Mouse (Mus musculus): Measurements from ENCODE around the gene Tsnaxip1.

The Tsnaxip1 gene

DNA sequence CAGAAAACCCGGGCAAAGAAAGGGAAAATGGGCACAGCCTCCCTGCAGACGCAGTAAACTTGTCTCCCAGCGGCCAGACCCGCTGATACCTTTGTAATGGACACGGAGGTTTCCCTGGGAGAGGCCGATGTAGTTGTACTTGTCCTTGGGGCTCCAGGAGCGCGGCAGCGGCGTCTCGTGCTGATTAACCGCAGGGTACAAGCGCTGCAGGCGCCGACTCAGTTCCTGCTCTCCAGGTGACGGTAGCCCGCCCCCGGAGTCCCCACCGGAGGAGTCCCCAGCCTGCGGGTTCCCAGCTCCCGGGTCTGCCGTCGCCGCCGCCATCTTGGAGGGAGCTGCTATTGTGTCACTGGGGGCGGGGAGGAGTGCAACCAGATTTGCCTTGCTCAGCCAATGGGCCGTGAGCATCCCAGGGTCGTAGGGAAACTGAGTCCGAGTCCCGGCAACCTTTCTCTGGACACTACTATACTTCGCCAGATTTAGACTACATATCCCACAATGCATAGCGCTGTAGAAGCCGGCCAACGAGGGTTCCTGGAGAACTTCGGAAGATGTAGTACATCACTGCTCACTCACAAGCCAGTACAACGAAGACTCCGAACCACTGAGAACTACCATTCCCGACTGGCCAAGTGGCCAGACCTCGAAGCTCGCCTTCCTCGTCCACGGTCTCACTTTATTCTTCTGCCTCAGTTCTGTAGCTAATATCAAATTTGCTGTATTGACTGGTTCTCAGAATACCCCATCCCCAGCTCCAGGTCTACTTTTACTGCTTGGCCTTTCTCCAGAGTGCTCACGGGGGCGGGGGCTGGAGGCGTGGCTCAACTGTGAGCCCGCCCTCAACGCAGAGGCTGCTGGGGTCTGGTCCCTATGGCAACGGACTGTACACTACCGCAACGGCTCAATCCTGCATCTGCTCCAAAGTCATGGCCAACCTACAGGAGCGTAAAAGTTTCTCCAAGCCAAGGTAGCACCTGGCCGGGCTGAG lies at the start of gene Tsnaxip1, which contains the start of gene Ranbp10:
Gene Tsnaxip1, plus strand, starts transcription at position 871 of the 988 bp plus-strand sequence.
Gene Ranbp10, minus strand, starts transcription at position 490 of the 988 bp plus-strand sequence.
- in situ Hi-C loops (cut with MboI, MseI): no loop called here

- in situ Hi-C loops (cut with MboI, MseI): no loop called here
Measured at GRCm38 (mm10) chr8:105777833-105778232, 49.7 kb upstream of the Tsnaxip1 start.

DNA sequence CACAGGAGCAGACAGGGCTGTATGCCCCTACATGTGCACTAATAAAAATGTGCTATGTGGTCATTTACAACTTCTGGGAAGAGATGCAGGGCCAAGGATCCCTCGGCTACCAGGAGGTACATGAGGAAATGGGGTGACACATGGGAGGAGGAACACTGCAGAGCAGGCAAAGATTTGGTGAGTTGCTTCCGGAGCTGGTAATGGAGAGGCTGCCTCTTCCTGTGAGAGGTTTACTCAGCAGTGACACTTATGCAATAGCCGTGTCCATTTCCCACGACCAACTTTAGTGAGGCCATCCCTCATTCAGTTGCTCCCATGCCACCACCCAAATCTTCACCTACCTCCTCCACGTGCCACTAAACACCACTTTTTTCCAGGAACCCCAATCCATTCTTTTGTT lies 47.2 kb upstream of the Tsnaxip1 start:
- in situ Hi-C loops (cut with MboI, MseI): loop anchor here in 1 of 2 experiments (5.0 kb wide), 2 partner anchors 68 to 178 kb away; no protein-coding TSS in a partner anchor

GRCm38 (mm10) chr8:105788241-105788640 lies 39.3 kb upstream of the Tsnaxip1 start:
- in situ Hi-C loops (cut with MboI, MseI): no loop called here

DNA sequence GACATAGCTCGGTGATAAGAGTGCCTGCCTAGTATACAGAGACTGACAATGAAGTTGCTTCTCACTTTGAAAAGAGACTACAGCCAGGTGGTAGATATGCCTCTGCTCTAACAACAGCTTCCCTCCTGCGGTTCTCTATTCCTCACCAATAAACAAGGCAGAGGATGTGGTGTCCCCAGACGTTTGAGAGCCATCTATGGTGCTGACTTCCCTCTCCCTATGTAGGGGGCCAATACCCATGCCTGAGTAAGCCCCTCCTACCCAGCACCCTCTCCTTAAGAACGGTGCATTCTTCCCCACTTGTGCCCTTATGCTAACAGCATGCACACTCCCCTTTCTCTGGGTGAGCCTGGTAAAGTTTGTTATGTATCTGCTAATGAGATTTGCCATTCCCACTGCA lies 38.6 kb upstream of the Tsnaxip1 start:
- in situ Hi-C loops (cut with MboI, MseI): no loop called here

DNA sequence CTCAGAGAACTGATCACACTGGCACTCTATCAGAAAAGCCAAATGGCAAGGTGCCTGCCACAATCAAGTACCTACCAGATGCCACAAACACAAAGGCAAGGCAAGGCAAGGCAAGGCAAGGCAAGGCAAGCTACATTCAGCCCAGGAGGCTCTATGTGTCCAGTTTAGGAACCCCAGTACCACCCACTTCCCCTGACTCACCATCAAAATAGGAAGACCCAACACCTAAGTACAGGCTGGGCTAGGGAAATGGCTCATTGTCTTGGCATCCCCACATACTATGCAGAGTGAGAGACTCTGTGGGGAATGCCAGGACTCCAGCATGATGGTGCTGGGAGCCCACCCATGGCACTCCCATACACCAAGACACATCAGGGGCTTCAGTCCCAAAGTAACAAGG lies 37.9 kb upstream of the Tsnaxip1 start:
- in situ Hi-C loops (cut with MboI, MseI): no loop called here

DNA sequence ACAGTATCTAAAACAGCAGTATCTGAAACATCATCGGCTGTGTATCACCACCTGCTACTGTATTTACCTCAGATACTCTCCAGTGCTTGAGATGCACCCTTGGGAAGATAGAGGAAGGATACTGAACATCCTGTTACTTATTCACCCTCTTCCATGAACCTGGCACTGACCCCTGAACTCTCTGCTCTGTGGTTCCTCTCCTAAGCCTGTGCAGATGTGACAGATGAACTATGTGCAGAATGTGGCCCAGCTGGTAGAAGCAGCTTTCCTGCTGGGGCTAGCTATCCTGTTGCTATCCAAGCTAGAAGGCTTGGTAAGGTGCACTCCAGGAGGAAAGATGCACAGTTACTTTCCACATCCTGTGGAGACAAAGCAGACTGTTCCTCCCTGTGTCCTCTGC lies 34.2 kb upstream of the Tsnaxip1 start:
- in situ Hi-C loops (cut with MboI, MseI): no loop called here

GRCm38 (mm10) chr8:105794009-105794598 lies 33.4 kb upstream of the Tsnaxip1 start:
- in situ Hi-C loops (cut with MboI, MseI): no loop called here

GRCm38 (mm10) chr8:105795785-105796184 lies 31.7 kb upstream of the Tsnaxip1 start:
- in situ Hi-C loops (cut with MboI, MseI): no loop called here

GRCm38 (mm10) chr8:105798408-105798807 lies 29.1 kb upstream of the Tsnaxip1 start:
- in situ Hi-C loops (cut with MboI, MseI): no loop called here

DNA sequence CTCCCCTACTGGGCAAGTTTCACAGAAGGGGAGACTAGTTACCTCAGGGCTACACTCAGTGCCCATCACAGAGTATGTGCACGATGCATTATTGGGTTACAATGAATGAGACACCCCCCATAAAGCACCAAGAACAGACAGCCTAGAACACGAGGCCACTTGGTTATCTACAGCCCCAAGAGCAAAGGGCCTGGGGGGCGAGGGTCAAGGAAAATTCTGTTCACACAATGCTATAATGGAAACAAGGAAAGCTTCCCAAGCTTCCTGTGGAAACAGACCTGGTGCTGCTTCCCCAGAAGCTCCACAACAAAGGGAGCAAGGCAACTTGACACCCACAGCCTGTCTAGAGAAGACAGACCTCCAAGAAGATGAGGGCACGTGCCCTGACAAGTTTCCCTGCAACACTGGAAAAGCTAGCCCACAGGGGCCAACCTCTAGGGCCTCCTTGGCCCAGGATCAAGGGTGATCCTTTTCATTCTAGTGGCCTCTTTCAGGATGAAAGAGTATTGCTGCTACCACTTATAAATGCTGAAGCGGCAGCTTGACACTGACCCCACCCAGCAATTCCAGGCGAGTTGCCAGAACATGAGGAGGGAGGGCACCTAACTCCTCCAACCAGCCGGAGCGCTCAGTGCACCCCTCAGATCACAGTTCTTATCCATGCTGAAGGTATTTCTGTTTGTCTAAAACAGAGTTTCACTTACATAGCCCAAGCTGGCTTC lies 28.3 kb upstream of the Tsnaxip1 start:
- in situ Hi-C loops (cut with MboI, MseI): no loop called here

DNA sequence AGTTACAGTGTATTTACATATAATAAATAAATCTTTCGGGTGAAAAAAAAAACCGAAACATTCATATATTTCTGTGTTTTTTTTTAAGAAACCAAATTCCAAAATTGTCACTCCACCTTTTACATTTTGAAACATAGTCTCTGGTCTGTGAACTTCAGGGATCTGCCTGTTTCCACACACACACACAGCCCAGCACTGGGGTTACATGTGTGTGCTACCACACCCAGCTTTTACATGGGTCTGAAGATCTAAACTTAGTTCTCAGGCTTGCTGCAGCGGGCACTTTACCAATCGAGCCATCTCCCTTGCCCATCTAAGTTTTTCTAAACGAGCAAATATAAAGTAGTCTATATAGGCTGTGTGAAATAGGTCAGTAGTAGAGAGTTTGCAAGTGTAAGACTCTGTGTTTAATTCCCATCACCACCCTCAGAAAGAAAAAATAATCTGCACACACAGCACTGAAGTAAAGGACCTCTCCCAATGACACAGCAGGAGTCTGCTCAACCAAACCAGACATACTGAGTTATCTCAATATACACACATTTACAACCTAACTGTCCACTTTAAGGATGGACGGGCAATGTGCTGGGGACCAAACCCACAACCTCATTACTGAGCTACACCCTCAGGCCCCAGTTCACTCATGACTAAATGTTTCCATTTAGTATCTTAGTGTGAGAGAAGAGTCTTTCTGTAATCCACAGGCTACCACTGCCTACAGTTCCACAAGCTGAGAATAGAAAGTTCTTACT lies 26.2 kb upstream of the Tsnaxip1 start:
- in situ Hi-C loops (cut with MboI, MseI): loop anchor here in 1 of 2 experiments (10.0 kb wide), 1 partner anchor 713 kb away; the partner anchor contains the start of gene Cdh3

- in situ Hi-C loops (cut with MboI, MseI): loop anchor here in 1 of 2 experiments (10.0 kb wide), 1 partner anchor 710 kb away; the partner anchor contains the start of gene Cdh3
Measured at GRCm38 (mm10) chr8:105804797-105805196, 22.7 kb upstream of the Tsnaxip1 start.

GRCm38 (mm10) chr8:105805346-105805745 lies 22.2 kb upstream of the Tsnaxip1 start:
- in situ Hi-C loops (cut with MboI, MseI): loop anchor here in 1 of 2 experiments (10.0 kb wide), 1 partner anchor 709 kb away; the partner anchor contains the start of gene Cdh3

DNA sequence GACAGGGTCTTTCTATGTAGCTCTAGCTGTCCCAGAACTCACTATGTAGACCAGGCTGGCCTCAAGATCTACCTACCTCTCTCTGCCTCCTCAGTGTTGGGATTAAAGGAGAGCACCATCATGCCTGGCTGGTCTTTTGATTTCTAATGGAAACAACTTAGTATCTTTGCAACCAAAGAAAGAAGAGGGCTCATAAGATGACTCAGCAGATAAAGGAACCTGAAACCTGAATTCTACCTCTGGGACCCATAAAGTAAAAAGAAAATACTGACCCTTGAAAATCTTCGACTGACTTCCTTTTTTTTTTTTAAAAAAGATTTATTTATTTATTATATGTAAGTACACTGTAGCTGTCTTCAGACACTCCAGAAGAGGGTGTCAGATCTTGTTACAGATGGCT lies 21.6 kb upstream of the Tsnaxip1 start:
- in situ Hi-C loops (cut with MboI, MseI): loop anchor here in 1 of 2 experiments (10.0 kb wide), 1 partner anchor 709 kb away; the partner anchor contains the start of gene Cdh3

DNA sequence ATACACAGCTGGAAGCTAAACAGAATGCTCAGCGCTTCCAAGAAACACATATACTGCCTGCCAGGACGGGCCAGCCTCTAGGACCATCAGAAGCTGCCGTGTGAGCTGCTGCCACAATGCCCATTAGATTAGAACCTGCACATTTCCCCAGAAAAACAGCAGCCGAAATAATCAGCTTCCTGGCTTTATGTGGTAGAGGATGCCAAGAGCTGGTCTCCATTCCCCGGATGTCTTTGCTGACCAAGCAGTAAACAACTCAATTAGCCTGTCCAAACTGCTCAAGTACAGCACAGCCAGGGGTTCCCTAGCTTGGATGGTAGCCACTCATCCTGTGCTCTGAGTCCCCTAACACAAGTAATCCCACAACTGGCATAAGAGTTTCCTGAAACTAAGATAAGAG lies 19.8 kb upstream of the Tsnaxip1 start:
- in situ Hi-C loops (cut with MboI, MseI): loop anchor here in 1 of 2 experiments (10.0 kb wide), 1 partner anchor 707 kb away; the partner anchor contains the start of gene Cdh3

- in situ Hi-C loops (cut with MboI, MseI): loop anchor here in 1 of 2 experiments (10.0 kb wide), 1 partner anchor 706 kb away; the partner anchor contains the start of gene Cdh3
Measured at GRCm38 (mm10) chr8:105808480-105808879, 19.1 kb upstream of the Tsnaxip1 start.

DNA sequence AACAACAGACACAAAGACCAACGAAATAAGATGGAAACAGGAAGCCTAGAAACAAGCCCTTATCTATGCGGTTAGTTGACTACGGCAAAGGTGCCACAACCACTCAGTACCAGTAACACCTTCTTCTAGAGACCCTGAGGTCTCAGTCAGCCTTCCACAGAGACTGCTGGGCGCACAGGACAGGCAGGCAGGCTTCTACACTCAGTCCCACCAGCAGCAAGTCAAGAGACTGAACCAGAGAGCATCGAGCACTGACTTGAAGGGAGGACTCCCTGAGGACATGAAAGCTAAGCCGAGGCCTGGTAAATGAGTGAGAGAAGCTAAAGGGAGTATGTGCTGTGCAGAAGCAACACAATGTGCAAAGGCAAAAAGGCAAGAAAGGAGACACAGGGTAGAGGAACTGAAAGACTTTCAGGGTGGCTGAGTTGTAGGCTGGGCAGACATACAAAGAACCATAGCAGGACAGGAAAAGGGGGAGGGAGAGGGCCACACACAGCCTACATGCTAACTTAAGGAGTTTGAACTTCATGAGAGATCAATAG lies 17.2 kb upstream of the Tsnaxip1 start:
- in situ Hi-C loops (cut with MboI, MseI): no loop called here

DNA sequence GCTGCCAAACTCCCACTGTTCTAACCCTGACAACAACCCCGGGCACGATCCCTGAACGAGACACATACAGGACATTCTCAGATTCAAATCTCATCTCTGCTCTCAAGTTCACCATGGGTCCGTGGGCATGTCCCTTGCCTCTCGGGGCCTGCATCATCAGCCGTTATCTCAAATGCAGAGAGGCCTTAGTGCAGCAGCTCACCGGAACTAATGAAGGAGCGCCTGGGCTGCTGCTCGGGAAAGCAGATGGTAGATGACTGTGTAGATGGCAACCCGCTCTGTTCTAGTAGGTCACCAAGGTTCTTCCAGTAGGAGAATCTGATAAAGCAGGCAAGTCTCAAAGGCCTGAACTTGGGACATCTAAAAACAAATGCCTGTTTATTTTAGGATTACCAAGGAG lies 16.5 kb upstream of the Tsnaxip1 start:
- in situ Hi-C loops (cut with MboI, MseI): no loop called here

DNA sequence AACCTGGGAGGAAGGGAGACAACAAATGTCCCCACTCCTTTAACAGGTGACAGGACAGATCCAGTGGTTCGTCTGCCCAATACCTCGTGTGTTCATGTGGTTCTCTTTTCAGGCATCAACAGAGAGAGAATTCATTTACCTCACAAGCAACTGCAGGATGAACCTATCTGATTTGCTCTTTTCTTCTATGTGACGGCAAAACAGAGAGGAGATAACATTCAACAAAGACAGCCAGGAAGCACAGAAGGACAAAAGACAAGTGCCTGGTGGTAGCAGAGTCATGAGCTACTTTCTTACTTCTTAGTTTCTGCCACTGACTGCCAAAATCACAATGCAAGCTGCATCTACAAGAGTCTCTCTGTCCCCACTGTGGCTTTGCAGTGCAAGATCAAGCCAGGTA lies 16.0 kb upstream of the Tsnaxip1 start:
- in situ Hi-C loops (cut with MboI, MseI): no loop called here
